Mouse (Mus musculus) myocyte (in vitro differentiated cells): Measurements from ENCODE around the gene Pfkfb3.

Experiments
- CEBPB ChIP-seq: IDR thresholded peaks from 2 replicates; pipeline ENCODE4 v1.6.1; 2011; ENCODE audit warnings: mild to moderate bottlenecking, moderate library complexity; ENCODE audit not compliant: poor library complexity, insufficient read depth, severe bottlenecking
- MAX ChIP-seq: IDR thresholded peaks from one replicate; pipeline ENCODE4 v1.6.1; 2011; ENCODE audit warnings: low read depth, mild to moderate bottlenecking, control low read depth
- MYOD1 ChIP-seq, 3 experiments: IDR thresholded peaks; one replicate each; pipeline ENCODE4 v1.6.1; 2011; ENCODE audit warnings: control low read depth in 2 of 3, low read depth in 2 of 3, mild to moderate bottlenecking in 2 of 3, moderate library complexity in 1 of 3; ENCODE audit not compliant: insufficient read length in 2 of 3, control insufficient read depth in 1 of 3
- MYOG ChIP-seq, 3 experiments: IDR thresholded peaks; one replicate each; pipeline ENCODE4 v1.6.1; 2011; ENCODE audit warnings: control low read depth in 2 of 3, low read depth in 2 of 3, mild to moderate bottlenecking in 2 of 3; ENCODE audit not compliant: insufficient read length in 2 of 3, control insufficient read depth in 1 of 3, insufficient read depth in 1 of 3
- POLR2A ChIP-seq: IDR thresholded peaks from one replicate; pipeline ENCODE4 v1.6.1; 2011; ENCODE audit warnings: low read depth, mild to moderate bottlenecking, control low read depth, moderate library complexity; ENCODE audit not compliant: insufficient read length
- USF1 ChIP-seq: IDR thresholded peaks from one replicate; pipeline ENCODE4 v1.6.1; 2011; ENCODE audit warnings: low read depth, mild to moderate bottlenecking, control low read depth, moderate library complexity

DNA sequence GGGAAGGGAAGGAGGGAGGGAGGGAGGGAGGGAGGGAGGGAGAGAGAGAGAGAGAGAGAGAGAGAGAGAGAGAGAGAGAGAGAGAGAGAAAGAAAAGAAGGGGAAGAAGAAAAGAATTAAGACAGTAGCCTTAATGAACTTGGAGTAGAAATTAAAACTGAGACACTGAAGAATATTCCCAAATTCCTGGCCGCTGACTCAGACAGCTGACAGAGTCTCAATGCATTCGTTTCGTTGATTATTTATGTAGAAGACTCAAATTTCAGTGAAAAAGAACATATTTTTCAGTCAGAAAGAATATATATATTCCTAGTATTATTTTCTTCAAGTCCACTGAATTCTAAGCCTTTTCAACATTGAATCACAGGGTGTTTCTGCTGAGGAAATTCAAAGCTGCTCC, 92.9 kb downstream of the Pfkfb3 start:
- TF ChIP-seq MAX = no peak
- TF ChIP-seq CEBPB = no peak
- TF ChIP-seq POLR2A = no peak
- TF ChIP-seq USF1 = no peak
- TF ChIP-seq MYOG (IDR thresholded peaks at IDR 0.05; ENCODE audit: control insufficient read depth in 1 of 3, insufficient read depth in 1 of 3, insufficient read length in 2 of 3, low read depth in 2 of 3) = no peak
- TF ChIP-seq MYOD1 (IDR thresholded peaks at IDR 0.05; ENCODE audit: control insufficient read depth in 1 of 3, insufficient read length in 2 of 3, low read depth in 2 of 3) = no peak
